Mouse (Mus musculus): ENCODE measurements at regions not wholly inside any gene's neighbourhood (a gene's known extent, or its start where the extent isn't known, plus 50 kb on each side); places are given as distances from the start of the nearest gene placed in this dataset.

- no peak for TF ChIP-seq POU5F1 (IDR thresholded peaks at IDR 0.05; ENCODE audit: borderline replicate concordance, low read length)
- no peak for TF ChIP-seq NANOG (IDR thresholded peaks at IDR 0.05; ENCODE audit: borderline replicate concordance, low read length)
- peak; percentile 81 for TF ChIP-seq CTCF (conservative IDR thresholded peaks at IDR 0.05; ENCODE audit: low read length)
Measured at GRCm38 (mm10) chr3:29031811-29032210, 50.0 kb upstream of the Egfem1 start.

All from E14TG2a.4 (cell line).